ENCODE assay signal across 8 mouse cellular contexts in genomic region chr2:32966689-32967631, GRCm38 (mm10). TPM values are rescaled to one million over a fixed set of nuclear protein-coding genes. Genes with fewer than 3 reads are reported as not detected.
A peak's percentile ranks its signal among the peaks of the same experiment; 100 is the strongest.
DNase-seq lines count a peak whose midpoint lies in the region; ATAC-seq lines count a peak whose summit lies in the region.

No protein-coding gene starts in this region.

- WGBS in hindbrain, embryonic 10.5 days, result under 1% methylated on average over 55 of the region's 55 CpGs

- H3K4me1 ChIP-seq in hindbrain, embryonic 10.5 days (replicated peaks), result peaks cover 64% of the 10 kb centered on the region

- H3K9me3 ChIP-seq in hindbrain, embryonic 10.5 days, result no peaks in the 10 kb centered on the region

- peak; percentile 94 for DNase-seq in NIH3T3 (ENCODE audit: low read depth)
- peak; percentile 91 for DNase-seq in cerebellum, adult 9-11 months
- DNase-seq in hindbrain, embryonic 10.5 days (ENCODE audit: low spot score), result peak; percentile 86
- DNase-seq in layer of hippocampus, postnatal 25 days (ENCODE audit: extremely low spot score in 1 of 2, low spot score in 1 of 2), result peak; percentile 75 to 85
- DNase-seq in lung, postnatal 14 days, result peak; percentile 84
- peak; percentile 84 for DNase-seq in ovary, postnatal 36 days (ENCODE audit: low spot score)
- peak; percentile 82 for DNase-seq in thymus, postnatal 14 days

- no peaks in the 10 kb centered on the region for H3K27me3 ChIP-seq in hindbrain, embryonic 10.5 days (ENCODE audit: insufficient read depth, poor library complexity, severe bottlenecking)

- ATAC-seq in frontal cortex, adult (ENCODE audit: low TSS enrichment), result peak; percentile 70

- peaks cover 30% of the 10 kb centered on the region for H3K36me3 ChIP-seq in hindbrain, embryonic 10.5 days

- peak overlapping the region; percentile 73 for H3K4me3 ChIP-seq in hindbrain, embryonic 10.5 days

- peak overlapping the region; percentile 94 for H3K27ac ChIP-seq in hindbrain, embryonic 10.5 days

RNA-seq across cellular contexts. Expression of gene Lrsam1, which starts 5.5 kb away (rescaled TPM):
- polyA plus RNA-seq in hindbrain, embryonic 10.5 days (2016; fragmentation: Nextera tagmentation; extraction: Ambion mirVana), result 11.5 TPM in 2 replicates
- total RNA-seq in layer of hippocampus, postnatal 25 days (2021), result 10 to 100 TPM; 35.6 to 36.1 TPM

RNA-seq across cellular contexts. Expression of gene Rpl12, which starts 5.6 kb away (rescaled TPM):
- 131 and 166 TPM in 2 replicates for polyA plus RNA-seq in hindbrain, embryonic 10.5 days (2016; fragmentation: Nextera tagmentation; extraction: Ambion mirVana)
- 100 to 1,000 TPM; 101 to 110 TPM for total RNA-seq in layer of hippocampus, postnatal 25 days (2021)

RNA-seq across cellular contexts. Expression of gene Slc2a8, which starts 14.9 kb away (rescaled TPM):
- 21.3 and 27.4 TPM in 2 replicates for polyA plus RNA-seq in hindbrain, embryonic 10.5 days (2016; fragmentation: Nextera tagmentation; extraction: Ambion mirVana)
- 10 to 100 TPM; 20.5 to 21.4 TPM for total RNA-seq in layer of hippocampus, postnatal 25 days (2021)

Comparison
In these comparisons a context has a peak if more than half of its experiments do, and no peak if none do; other contexts are left out.
1. Peak in every context shown above with its lines: DNase-seq, ATAC-seq, H3K4me3 ChIP-seq and H3K27ac ChIP-seq.